Mouse (Mus musculus) midbrain, embryonic 13.5 days (tissue): ENCODE results near the gene Kcp. TPM values are rescaled to one million over a fixed set of nuclear protein-coding genes. Genes with fewer than 3 reads are reported as not detected.

Source experiments
- ATAC-seq: fragments of 200-750 bp; cut with Nextera tagmentation; 2 replicates; pipeline ENCODE4 v1.8.0; 2017; ENCODE audit warnings: mild to moderate bottlenecking, moderate TSS enrichment, moderate library complexity
- H3K27ac ChIP-seq: fragments of 300-500 bp; sonication (generic); 2 replicates; pipeline ENCODE4 v1.5.1; 2015; ENCODE audit warnings: inconsistent platforms, mild to moderate bottlenecking, moderate library complexity
- H3K27me3 ChIP-seq: fragments of 300-500 bp; sonication (generic); 2 replicates; pipeline ENCODE4 v1.6.1; 2015; ENCODE audit warnings: mild to moderate bottlenecking, inconsistent platforms
- H3K36me3 ChIP-seq: fragments of 300-500 bp; sonication (generic); 2 replicates; pipeline ENCODE4 v1.6.1; 2015; ENCODE audit warnings: mild to moderate bottlenecking, inconsistent platforms
- H3K4me1 ChIP-seq: fragments of 300-500 bp; sonication (generic); replicated peaks from 2 replicates; pipeline ENCODE4 v1.6.1; 2015; ENCODE audit warnings: inconsistent platforms
- H3K4me2 ChIP-seq: fragments of 300-500 bp; sonication (generic); replicated peaks from 2 replicates; pipeline ENCODE4 v1.6.1; 2015; ENCODE audit warnings: moderate library complexity, mild to moderate bottlenecking, inconsistent platforms
- H3K4me3 ChIP-seq: fragments of 300-500 bp; sonication (generic); replicated peaks from 2 replicates; pipeline ENCODE4 v1.5.1; 2015; ENCODE audit warnings: mild to moderate bottlenecking, inconsistent platforms
- H3K9ac ChIP-seq: fragments of 300-500 bp; sonication (generic); replicated peaks from 2 replicates; pipeline ENCODE4 v1.6.1; 2015; ENCODE audit warnings: mild to moderate bottlenecking, inconsistent platforms
- H3K9me3 ChIP-seq: fragments of 300-500 bp; sonication (generic); 2 replicates; pipeline ENCODE4 v1.6.1; 2016; ENCODE audit warnings: mild to moderate bottlenecking, inconsistent platforms
- WGBS: fragments of 180-500 bp; shearing (Covaris S2); methylation state at CpG from one replicate; pipeline ENCODE4 v1.1.7; 2015; 5-methylcytosine and 5-hydroxymethylcytosine counted together
- polyA plus RNA-seq: library from polyadenylated mRNA; unstranded; fragments of >200 nt; fragmentation: Nextera tagmentation; extraction: Ambion mirVana; gene quantifications from 2 replicates; pipeline ENCODE4 v1.2.1, GENCODE M21; 2015

Gene Kcp
- 11.7 and 14.0 TPM in 2 replicates for polyA plus RNA-seq

- H3K4me2 ChIP-seq = peak within 1 kb of the TSS; percentile 65
- no peak within 1 kb of the TSS for H3K27ac ChIP-seq
- ATAC-seq = peak; percentile 72
- H3K27me3 ChIP-seq = peaks cover 56% of the 10 kb centered on the region
- 2% methylated on average over 23 of the region's 47 CpGs for WGBS
- H3K4me3 ChIP-seq = peak within 1 kb of the TSS; percentile 47
- no peaks in the 10 kb centered on the region for H3K9me3 ChIP-seq
- peaks cover 11% of the 10 kb centered on the region for H3K4me1 ChIP-seq
- H3K36me3 ChIP-seq = no peaks in the 10 kb centered on the region
- H3K9ac ChIP-seq = peak within 1 kb of the TSS; percentile 68
Observed at GRCm38 (mm10) chr6:29507447-29508309, at the start of gene Kcp. Kcp (minus strand) TSS chr6:29507952.

DNA sequence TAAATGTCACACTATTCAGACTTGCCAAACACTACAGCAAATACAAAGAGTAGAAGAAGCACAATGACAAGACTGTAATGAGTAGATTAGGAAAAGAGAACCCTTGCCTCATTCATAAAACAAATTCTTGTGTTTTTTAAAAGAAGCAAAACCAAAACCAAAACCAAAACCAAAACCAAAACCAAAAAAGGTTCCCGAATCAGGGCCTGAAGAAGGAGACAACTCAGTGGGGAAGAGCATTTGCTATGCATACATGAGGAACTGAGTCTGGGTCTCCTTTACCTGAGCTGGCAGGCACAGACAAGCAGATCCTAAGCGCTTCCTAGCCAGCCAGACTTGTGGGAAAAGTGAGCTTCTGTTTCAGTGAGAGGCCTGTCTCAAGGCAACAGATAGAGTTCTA is 49.4 kb upstream of the Kcp start:
- Histone ChIP-seq H3K36me3 (peaks cover 83% of the 10 kb centered on the region), H3K27me3 (no peaks in the 10 kb centered on the region), H3K27ac (no peak overlapping the region), H3K9ac (no peak overlapping the region), H3K4me3 (no peak overlapping the region), H3K9me3 (no peaks in the 10 kb centered on the region), H3K4me1 (no peaks in the 10 kb centered on the region), H3K4me2 (no peak overlapping the region)
- ATAC-seq = no peak
- 95% methylated on average over 2 of the region's 2 CpGs for WGBS

- H3K27me3 ChIP-seq = no peaks in the 10 kb centered on the region
- no peak overlapping the region for H3K9ac ChIP-seq
- peaks cover 89% of the 10 kb centered on the region for H3K36me3 ChIP-seq
- H3K27ac ChIP-seq = no peak overlapping the region
- no peak overlapping the region for H3K4me3 ChIP-seq
- no peak overlapping the region for H3K4me2 ChIP-seq
- H3K4me1 ChIP-seq = no peaks in the 10 kb centered on the region
- 92% methylated on average over 2 of the region's 2 CpGs for WGBS
- no peak for ATAC-seq
- H3K9me3 ChIP-seq = no peaks in the 10 kb centered on the region
Observed at GRCm38 (mm10) chr6:29552526-29552925, 44.8 kb upstream of the Kcp start.

GRCm38 (mm10) chr6:29548086-29548485 is 40.3 kb upstream of the Kcp start:
- Histone ChIP-seq H3K9me3 (no peaks in the 10 kb centered on the region), H3K27me3 (no peaks in the 10 kb centered on the region), H3K4me2 (no peak overlapping the region), H3K4me1 (no peaks in the 10 kb centered on the region), H3K9ac (no peak overlapping the region), H3K4me3 (no peak overlapping the region), H3K36me3 (peaks cover 88% of the 10 kb centered on the region), H3K27ac (no peak overlapping the region)
- WGBS = 93% methylated on average over 1 of the region's 1 CpGs
- no peak for ATAC-seq

DNA sequence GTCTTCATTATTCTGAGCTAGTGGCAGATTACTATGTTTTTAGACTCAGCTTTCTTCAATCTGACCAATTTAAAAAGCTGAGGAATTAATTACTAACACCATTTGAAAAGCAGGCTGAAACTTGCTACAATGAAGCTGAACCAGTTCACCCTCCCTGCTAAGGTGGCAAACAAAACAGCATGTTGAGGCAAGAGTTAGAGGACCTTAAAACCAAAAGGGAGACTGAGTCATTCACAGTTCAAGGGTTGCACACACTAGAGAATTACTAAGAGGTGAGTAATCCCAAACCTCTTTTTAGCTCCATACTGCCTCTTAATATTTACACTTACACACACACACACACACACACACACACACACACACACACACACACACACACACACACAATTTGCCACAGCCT is 39.8 kb upstream of the Kcp start:
- Histone ChIP-seq H3K27me3 (no peaks in the 10 kb centered on the region), H3K9me3 (no peaks in the 10 kb centered on the region), H3K36me3 (peaks cover 88% of the 10 kb centered on the region), H3K27ac (no peak overlapping the region), H3K4me2 (no peak overlapping the region), H3K9ac (no peak overlapping the region), H3K4me3 (no peak overlapping the region), H3K4me1 (no peaks in the 10 kb centered on the region)
- ATAC-seq = no peak

DNA sequence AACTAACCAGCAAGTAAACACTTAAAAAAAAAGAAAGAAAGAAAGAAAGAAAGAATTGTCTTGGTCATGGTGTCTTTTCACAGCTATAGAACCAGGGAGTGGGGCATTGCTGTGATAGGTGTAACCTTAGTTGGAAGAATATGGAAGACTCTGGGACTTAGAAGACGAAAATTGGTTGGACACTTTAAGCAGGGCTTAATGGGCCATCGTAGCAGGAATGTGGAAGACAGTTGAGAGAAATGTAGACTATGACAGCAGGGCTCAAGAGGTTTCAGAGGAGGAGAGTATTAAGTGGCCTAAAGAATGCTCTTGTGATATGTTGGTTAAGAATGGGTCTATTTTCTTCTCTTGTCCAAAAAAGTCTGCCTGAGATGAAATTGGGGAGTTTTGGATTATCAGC is 37.9 kb upstream of the Kcp start:
- peaks cover 86% of the 10 kb centered on the region for H3K36me3 ChIP-seq
- no peak overlapping the region for H3K27ac ChIP-seq
- no peaks in the 10 kb centered on the region for H3K9me3 ChIP-seq
- H3K4me1 ChIP-seq = no peaks in the 10 kb centered on the region
- H3K4me2 ChIP-seq = no peak overlapping the region
- H3K4me3 ChIP-seq = no peak overlapping the region
- WGBS = 98% methylated on average over 2 of the region's 2 CpGs
- no peak overlapping the region for H3K9ac ChIP-seq
- H3K27me3 ChIP-seq = no peaks in the 10 kb centered on the region
- no peak for ATAC-seq

GRCm38 (mm10) chr6:29540956-29541355 is 33.2 kb upstream of the Kcp start:
- Histone ChIP-seq H3K4me3 (no peak overlapping the region), H3K27me3 (no peaks in the 10 kb centered on the region), H3K4me2 (no peak overlapping the region), H3K27ac (no peak overlapping the region), H3K36me3 (peaks cover 61% of the 10 kb centered on the region), H3K9me3 (no peaks in the 10 kb centered on the region), H3K9ac (no peak overlapping the region), H3K4me1 (no peaks in the 10 kb centered on the region)
- WGBS = 79% methylated on average over 1 of the region's 1 CpGs
- ATAC-seq = no peak

DNA sequence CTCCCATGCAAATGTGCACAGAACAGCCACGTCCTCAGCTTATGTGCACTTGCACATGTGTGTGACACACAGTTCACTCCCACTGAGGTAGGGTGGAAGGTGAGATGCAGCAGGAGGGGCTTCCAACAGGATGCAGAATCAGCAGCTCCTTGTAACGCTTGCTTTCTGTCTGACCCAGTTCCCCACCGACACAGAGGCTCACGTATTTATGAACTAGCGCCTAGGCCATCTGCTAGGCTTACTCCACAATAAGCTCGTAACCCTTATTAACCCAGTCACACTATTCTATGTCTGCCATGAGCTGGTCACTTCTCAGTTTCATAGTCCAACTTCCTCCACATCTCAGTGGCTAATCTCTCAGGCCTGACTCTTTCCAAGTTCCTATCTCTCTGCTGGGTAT is 32.5 kb upstream of the Kcp start:
- no peak overlapping the region for H3K9ac ChIP-seq
- no peak for ATAC-seq
- 78% methylated on average over 6 of the region's 6 CpGs for WGBS

DNA sequence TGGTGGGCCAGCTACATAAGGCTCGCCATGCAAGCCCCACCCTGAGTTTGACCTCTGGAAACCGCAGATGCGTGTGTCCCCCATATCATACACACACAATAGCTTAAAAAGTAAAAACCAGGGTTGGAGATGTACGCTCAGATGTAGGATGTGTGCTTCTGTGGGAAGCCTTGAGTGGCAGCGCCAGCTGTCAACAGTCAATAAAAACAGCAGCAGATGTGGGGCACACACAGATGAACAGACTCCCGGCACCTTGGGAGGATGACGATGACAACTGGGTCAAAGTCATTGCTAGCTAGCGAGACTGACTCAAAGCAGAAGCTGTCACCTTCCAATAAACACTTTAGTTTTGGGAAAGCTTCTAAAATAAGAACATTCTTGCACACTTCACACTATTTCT is 31.8 kb upstream of the Kcp start:
- Histone ChIP-seq H3K27me3 (no peaks in the 10 kb centered on the region), H3K9me3 (no peaks in the 10 kb centered on the region), H3K27ac (no peak overlapping the region), H3K4me3 (no peak overlapping the region), H3K4me1 (no peaks in the 10 kb centered on the region), H3K36me3 (peaks cover 47% of the 10 kb centered on the region), H3K4me2 (no peak overlapping the region), H3K9ac (no peak overlapping the region)
- WGBS = 94% methylated on average over 8 of the region's 8 CpGs
- no peak for ATAC-seq

More for the DNA sequence above, 32.5 kb upstream of the Kcp start:
- H3K27me3 ChIP-seq = no peaks in the 10 kb centered on the region
- H3K9me3 ChIP-seq = no peaks in the 10 kb centered on the region
- no peak overlapping the region for H3K4me2 ChIP-seq
- no peaks in the 10 kb centered on the region for H3K4me1 ChIP-seq
- no peak overlapping the region for H3K4me3 ChIP-seq
- H3K36me3 ChIP-seq = peaks cover 54% of the 10 kb centered on the region
- no peak overlapping the region for H3K27ac ChIP-seq

DNA sequence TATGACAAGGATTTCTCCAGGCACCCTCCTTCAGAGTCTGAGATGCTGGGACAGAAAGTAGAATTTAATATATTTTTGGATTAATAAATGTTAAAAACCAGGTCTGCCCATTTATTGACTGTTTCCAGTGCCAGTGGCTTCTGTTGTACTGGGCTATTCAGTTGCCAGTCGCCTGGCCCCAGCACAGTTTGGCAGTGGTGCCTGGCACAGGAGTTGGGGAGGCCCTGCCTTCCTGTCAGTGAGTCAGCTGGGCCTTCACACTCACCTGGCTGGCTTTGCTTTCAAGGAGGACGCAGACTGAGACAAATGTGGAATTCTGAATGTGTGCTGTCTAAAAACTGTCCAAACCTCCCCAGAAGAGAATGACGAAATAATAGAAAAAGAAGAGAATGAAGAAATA is 29.5 kb upstream of the Kcp start:
- Histone ChIP-seq H3K27me3 (no peaks in the 10 kb centered on the region), H3K9me3 (no peaks in the 10 kb centered on the region), H3K4me1 (no peaks in the 10 kb centered on the region), H3K4me3 (no peak overlapping the region), H3K4me2 (no peak overlapping the region), H3K9ac (no peak overlapping the region), H3K27ac (no peak overlapping the region), H3K36me3 (peaks cover 24% of the 10 kb centered on the region)
- ATAC-seq = no peak
- WGBS = 84% methylated on average over 3 of the region's 3 CpGs

DNA sequence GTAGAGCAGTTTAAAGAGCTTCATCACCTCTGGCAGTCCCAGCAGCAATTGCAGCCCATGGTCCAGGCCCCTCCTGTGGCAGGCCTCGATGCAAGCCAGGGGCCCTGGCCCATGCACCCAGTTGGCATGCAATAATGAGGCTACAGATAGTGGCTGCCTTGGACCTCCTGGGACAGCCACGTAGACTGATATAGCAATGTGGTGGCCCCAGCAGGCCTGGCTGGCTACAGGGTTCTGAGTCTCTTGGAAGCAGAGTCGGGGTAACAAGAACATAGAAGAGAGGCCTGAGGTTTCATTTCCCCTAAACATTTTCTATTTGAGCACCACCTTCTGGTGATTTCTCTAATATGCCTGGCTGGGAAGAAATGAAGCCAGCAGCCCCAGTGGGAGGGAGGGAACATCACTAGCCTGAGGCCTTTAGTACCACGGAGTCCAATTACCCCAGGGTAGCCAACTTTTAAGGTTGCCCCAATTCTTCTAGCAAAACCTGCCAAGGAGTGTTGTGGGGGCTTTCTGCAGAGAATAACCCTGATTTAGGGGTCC is 29.0 kb upstream of the Kcp start:
- Histone ChIP-seq H3K4me1 (no peaks in the 10 kb centered on the region), H3K27ac (no peak overlapping the region), H3K9ac (no peak overlapping the region), H3K4me2 (no peak overlapping the region), H3K9me3 (no peaks in the 10 kb centered on the region), H3K4me3 (no peak overlapping the region), H3K36me3 (peaks cover 19% of the 10 kb centered on the region), H3K27me3 (no peaks in the 10 kb centered on the region)
- ATAC-seq = no peak
- 78% methylated on average over 4 of the region's 4 CpGs for WGBS

- 68% methylated on average over 6 of the region's 6 CpGs for WGBS
- no peak overlapping the region for H3K4me2 ChIP-seq
Observed at GRCm38 (mm10) chr6:29535316-29535715, 27.6 kb upstream of the Kcp start.

More at GRCm38 (mm10) chr6:29535316-29535715, 27.6 kb upstream of the Kcp start:
- H3K27me3 ChIP-seq = peaks cover 9% of the 10 kb centered on the region
- H3K4me1 ChIP-seq = no peaks in the 10 kb centered on the region
- no peak overlapping the region for H3K4me3 ChIP-seq
- no peak overlapping the region for H3K9ac ChIP-seq
- H3K9me3 ChIP-seq = no peaks in the 10 kb centered on the region
- no peak overlapping the region for H3K27ac ChIP-seq
- no peak for ATAC-seq
- H3K36me3 ChIP-seq = peaks cover 7% of the 10 kb centered on the region; the same call in 1 of the 2 replicates
